Mouse (Mus musculus): ENCODE measurements around the gene A830005F24Rik. TPM values are rescaled to one million over a fixed set of nuclear protein-coding genes. Genes with fewer than 3 reads are reported as not detected.

Gene A830005F24Rik
- 0.34 TPM in 1 of 2 replicates, not detected in the other for polyA plus RNA-seq (2015; fragmentation: Nextera tagmentation; extraction: Ambion mirVana)

DNA sequence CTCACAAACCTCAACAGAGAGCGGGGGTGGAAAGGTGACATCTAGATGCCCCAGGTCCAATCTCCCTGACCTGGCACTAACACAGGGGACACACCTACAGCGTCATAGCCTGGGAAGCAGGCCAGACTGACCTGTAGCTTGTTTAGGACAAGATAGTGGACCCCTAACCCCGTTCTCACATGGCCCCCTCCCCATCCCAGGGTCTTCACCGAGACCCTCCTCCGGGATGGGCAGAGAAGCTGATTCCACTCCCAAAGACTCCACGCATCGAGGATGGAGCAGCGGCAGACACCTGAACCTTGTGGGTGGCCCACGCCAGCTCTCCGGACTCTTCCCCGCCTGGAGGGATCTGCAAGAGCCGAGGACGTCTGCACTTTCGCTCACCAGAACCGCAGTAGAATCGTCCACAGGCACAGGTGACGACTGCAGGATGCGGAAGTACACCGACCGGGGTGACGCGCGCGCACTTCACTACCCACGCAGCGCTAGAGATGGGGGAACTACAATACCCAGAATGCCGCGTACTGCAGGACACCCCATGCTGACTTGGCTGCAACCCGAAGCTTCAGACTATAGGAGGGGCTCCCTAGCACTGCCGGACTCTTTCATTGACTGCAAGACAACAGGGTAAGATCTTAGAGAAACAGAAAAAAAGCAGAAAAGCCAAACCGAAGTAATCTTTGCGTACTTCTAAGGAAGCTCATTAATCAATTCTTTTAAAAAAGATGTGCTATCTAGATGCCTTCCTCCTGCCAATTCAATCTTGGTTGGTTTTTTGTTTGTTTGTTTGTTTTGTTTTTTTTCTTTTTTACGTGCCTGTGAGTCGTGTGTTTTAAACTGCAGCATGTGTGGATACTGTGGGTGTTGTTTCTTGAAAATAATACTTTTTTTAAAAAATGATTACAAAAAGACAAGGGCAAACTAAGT, at the start of gene A830005F24Rik, which contains the start of gene Zfp169:
TSS of gene A830005F24Rik (plus strand) at position 568 of the 927 bp plus-strand sequence.
TSS of gene Zfp169 (minus strand) at position 449 of the 927 bp plus-strand sequence.

MicroRNA genes within 50 kb of the gene (microRNA counts, 519-probe panel; counts per million panel counts)
- microRNA mmu-let-7a (7,386 counts per million, percentile 97 among the panel's probes with 10 or more counts), microRNA mmu-let-7d (7,507 counts per million, percentile 98 among the panel's probes with 10 or more counts), microRNA mmu-let-7f (6,321 counts per million, percentile 93 among the panel's probes with 10 or more counts)

Small RNA genes lying within 50 kb of the gene (microRNA-seq; reads per million reads assigned to microRNA genes)
- gene Gm24111 (0 reads per million in 2 experiments), gene Mirlet7a-1 (63.4 to 89.3 reads per million in 2 experiments), gene Mirlet7d (10,856 to 12,095 reads per million in 2 experiments), gene Mirlet7f-1 (0 reads per million in 2 experiments)

Other genes starting within 250 kb of the A830005F24Rik start
- 0.72 and 0.86 TPM in 2 replicates for gene Zfp169, start 119 bp upstream of the A830005F24Rik start, polyA plus RNA-seq (2015; fragmentation: Nextera tagmentation; extraction: Ambion mirVana)
- 4.2 and 5.0 TPM in 2 replicates for gene Ptpdc1, start 112.1 kb downstream of the A830005F24Rik start, polyA plus RNA-seq (2015; fragmentation: Nextera tagmentation; extraction: Ambion mirVana)
- gene Barx1, start 149.4 kb downstream of the A830005F24Rik start, polyA plus RNA-seq (2015; fragmentation: Nextera tagmentation; extraction: Ambion mirVana) = not detected in 2 replicates

Measured in skeletal muscle tissue, postnatal 0 days (tissue).